Mouse (Mus musculus) forebrain, postnatal 0 days (tissue): ENCODE results near the gene Btnl10. TPM values are rescaled to one million over a fixed set of nuclear protein-coding genes. Genes with fewer than 3 reads are reported as not detected.

Experiments used
- ATAC-seq: fragments of 200-750 bp; cut with Nextera tagmentation; 2 replicates; pipeline ENCODE4 v1.8.0; 2017; ENCODE audit warnings: mild to moderate bottlenecking, moderate library complexity
- DNase-seq: peaks from one replicate; pipeline ENCODE4 v3.0.0-alpha.2; 2015
- H3K27ac ChIP-seq: fragments of 300-500 bp; sonication (generic); 2 replicates; pipeline ENCODE4 v1.5.1; 2014; ENCODE audit warnings: low read depth, mild to moderate bottlenecking, antibody characterized with exemption, low read length, moderate library complexity, mixed read lengths
- H3K27me3 ChIP-seq: fragments of 300-500 bp; sonication (generic); 2 replicates; pipeline ENCODE4 v1.6.1; 2014; ENCODE audit warnings: mild to moderate bottlenecking, low read length, mixed read lengths; ENCODE audit not compliant: insufficient read depth
- H3K36me3 ChIP-seq: fragments of 300-500 bp; sonication (generic); 2 replicates; pipeline ENCODE4 v1.6.1; 2014; ENCODE audit warnings: mild to moderate bottlenecking, moderate library complexity; ENCODE audit not compliant: insufficient read depth
- H3K4me1 ChIP-seq: fragments of 300-500 bp; sonication (generic); 2 replicates; pipeline ENCODE4 v1.6.1; 2014; ENCODE audit warnings: antibody characterized with exemption; ENCODE audit not compliant: insufficient read depth
- H3K4me2 ChIP-seq: fragments of 300-500 bp; sonication (generic); 2 replicates; pipeline ENCODE4 v1.6.1; 2014; ENCODE audit warnings: low read depth, mild to moderate bottlenecking, moderate library complexity
- H3K4me3 ChIP-seq: fragments of 300-500 bp; sonication (generic); 2 replicates; pipeline ENCODE4 v1.5.1; 2014; ENCODE audit warnings: low read depth, low read length, mixed read lengths
- H3K9ac ChIP-seq: fragments of 300-500 bp; sonication (generic); 2 replicates; pipeline ENCODE4 v1.6.1; 2014; ENCODE audit warnings: mild to moderate bottlenecking
- H3K9me3 ChIP-seq: fragments of 300-500 bp; sonication (generic); 2 replicates; pipeline ENCODE4 v1.6.1; 2016; ENCODE audit warnings: low read length
- CTCF ChIP-seq: sonication (generic); IDR thresholded peaks from 2 replicates; pipeline ENCODE4 v1.5.1; 2016; ENCODE audit warnings: antibody characterized with exemption, control low read depth, low read depth
- WGBS: fragments of 180-500 bp; shearing (Covaris S2); extraction: QIAGEN DNeasy Blood & Tissue Kit; methylation state at CpG from one replicate; pipeline ENCODE4 v1.1.7; 2014; 5-methylcytosine and 5-hydroxymethylcytosine counted together
- polyA plus RNA-seq: library from polyadenylated mRNA; unstranded; fragments of >200 nt; fragmentation: Nextera tagmentation; extraction: Ambion mirVana; gene quantifications from 2 replicates; pipeline ENCODE4 v1.2.1, GENCODE M21; 2015
- total RNA-seq: library from RNA; depleted of rRNA; stranded (reverse); fragments of >200 nt; gene quantifications from 2 replicates; pipeline ENCODE4 v1.2.3, GENCODE M21; 2014

Gene Btnl10
- total and polyA plus RNA-seq, 2 experiments from 2014 or later: 0.10 TPM; not detected in 1

DNA sequence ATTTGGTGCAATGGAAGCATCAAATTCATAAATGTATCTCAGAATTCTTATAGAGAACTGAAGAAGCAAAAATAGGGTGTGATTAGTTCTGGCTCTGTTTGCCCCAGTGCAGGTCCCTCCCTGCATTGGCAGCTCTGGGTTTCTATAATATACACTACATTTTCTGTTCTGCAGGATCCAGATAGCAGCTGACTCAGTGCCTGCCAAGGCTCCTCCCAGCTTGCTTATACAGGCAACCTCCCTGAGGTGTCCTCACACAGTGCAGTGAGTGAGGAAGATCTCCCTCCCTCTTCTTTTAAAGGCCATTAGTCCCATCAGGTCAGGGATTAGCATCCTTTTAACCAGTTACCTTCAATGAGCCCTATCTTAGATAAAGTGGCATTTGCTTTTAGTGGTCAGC lies 16.6 kb upstream of the Btnl10 start:
- Histone ChIP-seq H3K4me2 (no peak overlapping the region), H3K36me3 (peaks cover 35% of the 10 kb centered on the region), H3K4me1 (peaks cover 8% of the 10 kb centered on the region; the same call in 1 of the 2 replicates), H3K9ac (no peak overlapping the region), H3K4me3 (no peak overlapping the region), H3K27me3 (no peaks in the 10 kb centered on the region), H3K9me3 (no peaks in the 10 kb centered on the region), H3K27ac (no peak overlapping the region)
- DNase-seq (no peak), ATAC-seq (no peak)
- TF ChIP-seq CTCF: no peak

DNA sequence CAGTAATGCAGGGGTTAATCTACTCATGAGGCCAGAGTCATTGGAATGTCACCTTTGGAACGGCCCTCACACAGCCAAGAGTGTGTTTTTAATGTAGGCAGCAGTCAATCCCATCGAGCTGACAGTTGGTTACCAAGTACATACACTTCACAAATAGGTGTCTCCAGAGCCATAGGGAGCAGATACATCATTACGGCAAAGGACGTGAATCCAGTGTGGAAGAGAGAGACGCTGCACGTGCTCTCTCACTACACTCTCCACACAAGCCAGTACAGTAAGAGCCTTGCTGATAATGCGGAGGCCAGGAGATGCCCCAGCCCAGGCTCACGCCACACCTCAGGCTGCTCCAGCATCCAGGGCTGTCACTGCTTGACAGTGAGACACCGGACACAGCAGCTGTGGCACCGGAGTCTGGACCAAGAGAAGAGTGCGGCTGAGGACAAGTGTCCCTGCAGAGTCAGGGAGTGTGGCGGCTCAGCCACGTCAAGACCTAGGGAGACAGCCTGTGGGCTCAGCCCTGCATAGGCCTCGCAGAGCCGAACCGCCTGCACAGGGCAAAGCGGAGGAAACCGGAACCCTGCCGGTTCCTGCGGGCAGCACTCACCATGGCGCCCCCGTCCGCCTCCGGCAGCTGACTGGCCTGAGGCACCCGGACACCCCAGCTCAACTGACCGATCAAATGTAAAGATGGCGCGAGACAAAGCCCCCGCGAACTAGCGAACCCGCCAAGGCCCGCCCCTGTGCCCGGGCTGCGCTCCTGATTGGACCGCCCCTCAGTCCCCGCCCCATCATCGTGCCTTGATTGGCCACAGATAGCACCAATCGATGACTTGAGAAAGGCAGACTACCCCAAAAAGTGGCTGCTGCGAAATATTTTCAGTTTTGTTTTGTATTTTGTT lies 13.9 kb upstream of the Btnl10 start, which contains the start of gene Zfp39:
Zfp39 (minus strand) TSS at position 715 of the 899 bp plus-strand sequence.
- peak; percentile 95 for DNase-seq
- Histone ChIP-seq H3K27me3 (no peaks in the 10 kb centered on the region), H3K4me2 (peak within 1 kb of the TSS; percentile 83), H3K27ac (peak within 1 kb of the TSS; percentile 75), H3K9me3 (no peaks in the 10 kb centered on the region), H3K4me1 (peaks cover 8% of the 10 kb centered on the region; the same call in 1 of the 2 replicates), H3K9ac (peak within 1 kb of the TSS; percentile 80), H3K36me3 (peaks cover 17% of the 10 kb centered on the region), H3K4me3 (peak within 1 kb of the TSS; percentile 73)
- WGBS: 2% methylated on average over 40 of the region's 40 CpGs
- ATAC-seq: peak; percentile 99
- TF ChIP-seq CTCF: no peak

DNA sequence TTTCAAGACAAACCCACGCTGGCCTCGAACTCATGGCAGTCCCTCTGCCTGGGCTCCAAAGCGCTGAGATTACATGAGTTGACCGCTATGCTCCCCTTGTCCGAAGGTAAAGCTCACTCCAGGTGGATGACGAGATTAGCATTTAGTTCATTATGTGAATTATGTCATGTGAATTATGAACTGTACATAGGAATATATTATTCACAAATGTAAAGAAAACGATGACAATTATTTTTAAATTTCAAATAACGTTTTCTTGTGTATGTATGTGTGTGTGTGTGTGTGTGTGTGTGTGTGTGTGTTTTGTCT lies 13.3 kb upstream of the Btnl10 start:
- TF ChIP-seq CTCF: no peak

DNA sequence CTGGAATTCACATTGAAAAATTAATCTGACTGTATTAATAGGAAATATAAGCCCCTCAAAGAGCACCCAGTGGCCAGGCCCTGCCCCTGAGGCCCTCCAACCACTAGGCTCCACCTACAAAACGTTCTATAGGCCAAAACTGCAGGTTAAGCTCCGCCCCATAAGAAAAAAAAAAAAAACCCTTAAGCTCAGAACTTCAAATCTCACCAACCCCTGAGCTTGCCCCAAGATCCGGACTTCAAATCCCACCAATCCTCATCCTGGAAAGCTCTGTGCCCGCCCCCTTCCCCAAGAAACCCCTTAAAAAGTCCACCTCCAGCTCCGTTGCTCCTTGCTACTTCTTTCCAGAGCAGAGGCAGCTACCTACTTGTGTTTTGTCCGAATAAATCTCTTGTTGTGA lies 12.9 kb upstream of the Btnl10 start:
- H3K4me1 ChIP-seq: peaks cover 8% of the 10 kb centered on the region; the same call in 1 of the 2 replicates
- no peak for TF ChIP-seq CTCF
- H3K36me3 ChIP-seq: peaks cover 17% of the 10 kb centered on the region
- H3K27me3 ChIP-seq: no peaks in the 10 kb centered on the region
- H3K9ac ChIP-seq: no peak overlapping the region
- no peak overlapping the region for H3K4me3 ChIP-seq
- ATAC-seq (no peak), DNase-seq (peak; percentile 20)
- H3K9me3 ChIP-seq: no peaks in the 10 kb centered on the region
- WGBS: 43% methylated on average over 6 of the region's 6 CpGs
- H3K27ac ChIP-seq: no peak overlapping the region
- H3K4me2 ChIP-seq: no peak overlapping the region

More for the DNA sequence above, 13.3 kb upstream of the Btnl10 start:
- Histone ChIP-seq H3K9ac (peak overlapping the region; percentile 80), H3K36me3 (peaks cover 17% of the 10 kb centered on the region), H3K9me3 (no peaks in the 10 kb centered on the region), H3K4me2 (peak overlapping the region; percentile 83), H3K27ac (no peak overlapping the region), H3K4me3 (peak overlapping the region; percentile 73), H3K27me3 (no peaks in the 10 kb centered on the region), H3K4me1 (peaks cover 8% of the 10 kb centered on the region; the same call in 1 of the 2 replicates)
- WGBS: 3% methylated on average over 8 of the region's 8 CpGs
- ATAC-seq (no peak), DNase-seq (no peak)

DNA sequence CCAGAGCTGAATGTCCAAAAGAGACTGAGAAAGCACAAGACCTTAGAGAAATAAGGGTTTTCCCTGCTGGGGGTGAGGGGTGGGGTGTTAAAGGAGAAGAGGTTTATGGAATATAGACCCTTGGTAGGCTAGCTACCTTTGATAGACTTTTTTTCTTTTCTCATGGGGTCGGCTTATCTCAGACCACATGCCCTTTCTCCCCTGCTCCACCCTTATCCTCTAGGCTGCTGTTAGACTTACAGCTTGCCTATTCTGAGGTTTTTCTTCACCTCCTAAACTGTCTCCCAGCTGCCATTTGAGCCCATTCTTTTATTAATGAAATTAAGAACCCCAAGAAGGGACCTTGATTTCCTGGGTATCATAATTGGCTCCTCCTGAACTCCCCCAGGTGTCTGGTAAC lies 3.9 kb upstream of the Btnl10 start:
- H3K4me1 ChIP-seq: no peaks in the 10 kb centered on the region; the same call in 1 of the 2 replicates
- H3K4me3 ChIP-seq: no peak overlapping the region
- no peak overlapping the region for H3K4me2 ChIP-seq
- TF ChIP-seq CTCF: no peak
- ATAC-seq (no peak), DNase-seq (no peak)
- H3K27ac ChIP-seq: no peak overlapping the region
- H3K9ac ChIP-seq: no peak overlapping the region
- H3K36me3 ChIP-seq: no peaks in the 10 kb centered on the region
- 79% methylated on average over 1 of the region's 1 CpGs for WGBS
- H3K27me3 ChIP-seq: no peaks in the 10 kb centered on the region; the same call in 1 of the 2 replicates
- H3K9me3 ChIP-seq: no peaks in the 10 kb centered on the region

DNA sequence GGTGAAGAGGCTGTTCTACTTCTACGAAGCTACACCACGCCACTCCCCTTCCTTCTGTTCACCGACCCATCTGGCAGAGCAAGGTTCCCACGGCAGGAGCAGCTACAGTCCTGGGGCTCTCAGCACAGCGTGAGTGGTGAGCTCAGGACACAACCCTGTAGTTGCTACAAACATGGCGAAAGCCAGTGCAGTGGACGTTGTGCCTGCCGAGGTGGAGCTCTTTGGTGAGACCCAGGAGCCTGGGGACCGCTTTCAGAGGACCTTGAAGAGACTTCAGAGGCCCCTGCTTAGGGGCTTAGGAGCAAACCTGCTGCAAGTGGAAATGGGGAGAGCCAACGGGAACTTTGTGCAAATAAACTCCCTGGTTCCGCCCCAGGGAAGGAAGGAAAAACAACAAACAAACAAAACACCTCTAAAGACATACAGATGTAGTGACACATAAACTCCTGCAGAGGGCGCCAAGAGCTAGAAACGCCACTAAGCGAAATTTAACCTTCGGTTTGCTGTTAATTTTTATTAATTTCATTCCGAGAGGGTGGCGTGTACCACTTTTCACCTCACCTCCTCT lies 3.2 kb upstream of the Btnl10 start:
- ATAC-seq: no peak; the same call in 1 of the 2 replicates
- no peaks in the 10 kb centered on the region; the same call in 1 of the 2 replicates for H3K4me1 ChIP-seq
- no peaks in the 10 kb centered on the region for H3K9me3 ChIP-seq
- peak overlapping the region; percentile 57 for H3K4me2 ChIP-seq
- WGBS: 14% methylated on average over 17 of the region's 17 CpGs
- peak; percentile 74 for DNase-seq
- H3K9ac ChIP-seq: 0 out of 2 replicates have a peak overlapping the region, but pooled peaks have one; percentile 18
- no peak overlapping the region for H3K27ac ChIP-seq
- peak overlapping the region; percentile 23 for H3K4me3 ChIP-seq
- no peaks in the 10 kb centered on the region; the same call in 1 of the 2 replicates for H3K27me3 ChIP-seq
- no peaks in the 10 kb centered on the region for H3K36me3 ChIP-seq
- TF ChIP-seq CTCF: peak; percentile 76
